Mouse (Mus musculus) bone marrow, adult 2 months (tissue): ENCODE data around the gene Tns4.

Experiments used
- CTCF ChIP-seq: fragments of 200-500 bp; IDR thresholded peaks from 2 replicates; pipeline ENCODE4 v1.5.1; 2011; ENCODE audit warnings: low read length, control low read depth; ENCODE audit not compliant: control insufficient read depth, insufficient read depth
- POLR2A ChIP-seq: fragments of 200-500 bp; IDR thresholded peaks from 2 replicates; pipeline ENCODE4 v1.6.1; 2011; ENCODE audit warnings: low read depth, mild to moderate bottlenecking, control low read depth, low read length, borderline replicate concordance; ENCODE audit not compliant: control insufficient read depth

- TF ChIP-seq POLR2A (no peak), CTCF (no peak)
Measured at GRCm38 (mm10) chr11:99088486-99088885, 620 bp downstream of the Tns4 start.
